Mouse (Mus musculus): ENCODE measurements at regions not wholly inside any gene's neighbourhood (a gene's known extent, or its start where the extent isn't known, plus 50 kb on each side); places are given as distances from the start of the nearest gene placed in this dataset.

DNA sequence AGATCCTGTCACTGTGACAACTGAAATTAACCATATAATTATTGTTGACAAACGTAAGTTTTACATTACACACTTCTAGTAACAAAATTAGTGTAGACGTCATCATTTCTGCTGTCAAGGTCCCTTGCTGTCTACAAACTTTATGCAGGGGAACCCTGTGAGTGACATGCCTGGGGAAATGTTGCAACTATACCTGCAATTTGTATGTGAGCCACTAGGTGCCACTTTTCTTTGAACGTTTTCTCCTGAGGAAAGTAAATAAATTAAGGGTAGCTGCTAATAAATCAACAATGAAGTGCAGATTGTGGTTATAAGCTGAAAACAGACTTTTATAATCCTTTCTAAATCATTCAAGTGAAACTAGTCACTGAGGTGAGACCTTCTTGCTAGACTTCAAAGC is 457.3 kb upstream of the Ercc4 start:
- TF ChIP-seq POLR2A (IDR thresholded peaks at IDR 0.05; ENCODE audit: low read depth, low read length) (no peak), CTCF (conservative IDR thresholded peaks at IDR 0.05; ENCODE audit: insufficient read depth, insufficient read length, low read depth, low read length) (no peak)
